Mouse (Mus musculus) forelimb bud, embryonic 11.5 days (tissue): ENCODE measurements around the gene Ptprf.

Experiments used
- DNase-seq: peaks from one replicate; pipeline ENCODE4 v3.0.0-alpha.2; 2012; ENCODE audit warnings: low read depth, low spot score

Gene Ptprf

GRCm38 (mm10) chr4:118291231-118291630, at the start of gene Ptprf:
Gene Ptprf, minus strand, starts transcription at chr4:118291405.
- DNase-seq = no peak

- peak; percentile 63 for DNase-seq
Observed at GRCm38 (mm10) chr4:118336658-118337057, 45.5 kb upstream of the Ptprf start.

DNA sequence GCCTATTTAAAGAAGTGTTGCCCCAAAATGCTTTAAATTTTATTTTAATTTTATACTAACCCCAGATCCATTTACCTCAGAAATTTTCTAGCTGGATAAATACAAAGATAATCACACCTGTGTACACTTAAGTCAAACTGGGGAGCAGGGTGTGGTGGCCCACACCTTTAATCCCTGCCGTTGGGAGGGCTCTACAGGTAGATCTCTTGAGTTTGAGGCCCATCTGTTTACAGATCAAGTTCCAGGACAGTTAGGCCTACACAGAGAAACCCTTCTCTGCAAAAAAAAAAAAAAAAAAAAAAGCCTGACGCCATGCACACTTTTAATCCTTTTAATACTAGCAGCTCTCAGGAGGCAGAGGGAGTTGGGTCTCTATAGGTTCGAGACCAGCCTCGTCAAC, 44.8 kb upstream of the Ptprf start:
- DNase-seq = no peak

- DNase-seq = no peak
Observed at GRCm38 (mm10) chr4:118331777-118332176, 40.6 kb upstream of the Ptprf start.

DNA sequence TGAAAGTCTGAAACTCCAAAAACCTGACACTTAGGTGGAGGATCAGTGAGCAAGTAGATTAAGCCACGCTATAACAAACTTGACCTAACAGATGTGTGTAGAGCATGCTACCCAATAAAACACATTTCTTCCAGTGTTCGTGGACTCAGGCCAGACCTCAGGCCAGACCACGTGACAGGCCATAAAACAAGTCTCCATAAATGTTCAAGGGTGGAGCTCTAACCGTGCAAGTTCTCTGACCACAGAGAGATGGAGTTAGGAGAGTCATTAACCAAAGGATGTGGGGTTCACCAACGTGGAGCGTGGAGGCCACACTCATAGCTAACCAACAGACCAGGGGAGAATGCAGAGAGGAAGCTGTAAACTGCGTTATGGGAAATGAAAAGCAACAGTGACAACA, 35.3 kb upstream of the Ptprf start:
- peak; percentile 71 for DNase-seq

- DNase-seq = no peak
Observed at GRCm38 (mm10) chr4:118320636-118321035, 29.4 kb upstream of the Ptprf start.

- peak; percentile 30 for DNase-seq
Observed at GRCm38 (mm10) chr4:118319706-118320344, 28.6 kb upstream of the Ptprf start.

DNA sequence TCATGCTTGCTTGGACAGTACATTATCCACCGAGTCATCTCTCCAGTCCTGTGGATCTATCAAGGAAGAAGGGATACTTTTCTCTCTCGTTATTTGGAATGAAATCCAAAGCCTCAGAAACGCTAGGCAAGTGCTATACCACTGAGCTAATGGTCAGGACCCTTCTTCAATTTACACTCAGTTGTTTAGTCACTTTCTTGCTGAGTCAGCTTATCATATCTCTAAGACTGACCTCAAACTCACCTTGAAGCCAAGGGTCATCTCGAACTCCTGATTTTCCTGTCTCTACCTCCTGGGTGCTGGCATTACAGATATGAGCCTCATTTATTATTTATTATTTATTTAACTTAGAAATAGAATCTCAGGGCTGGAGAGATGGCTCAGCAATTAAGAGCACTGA, 25.5 kb upstream of the Ptprf start:
- DNase-seq = no peak

GRCm38 (mm10) chr4:118315286-118315685, 24.1 kb upstream of the Ptprf start:
- DNase-seq = no peak

GRCm38 (mm10) chr4:118310461-118310860, 19.3 kb upstream of the Ptprf start:
- no peak for DNase-seq

- DNase-seq = no peak
Observed at GRCm38 (mm10) chr4:118307533-118308263, 16.5 kb upstream of the Ptprf start.

GRCm38 (mm10) chr4:118306113-118306696, 15.0 kb upstream of the Ptprf start:
- DNase-seq = no peak

- DNase-seq = no peak
Observed at GRCm38 (mm10) chr4:118304984-118305383, 13.8 kb upstream of the Ptprf start.

DNA sequence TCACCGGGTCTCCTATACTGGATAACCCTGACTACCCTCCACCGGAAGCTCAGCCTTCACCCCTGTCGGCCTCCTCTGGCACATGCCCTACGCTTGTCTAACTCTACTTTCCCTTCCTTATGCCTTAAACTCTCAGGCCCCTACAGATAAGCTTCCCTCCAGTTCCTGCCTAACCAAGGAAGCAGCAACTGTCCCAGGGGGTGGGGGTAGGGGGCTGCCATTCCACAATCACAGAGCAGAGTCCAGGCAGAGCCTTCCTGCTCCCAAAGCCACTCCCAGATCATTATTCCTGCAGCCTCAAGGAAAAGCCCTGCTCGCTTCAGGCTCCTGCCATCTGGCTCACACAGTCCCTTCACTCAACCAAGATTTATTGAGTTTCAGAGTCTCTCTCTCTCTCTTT, 6.6 kb upstream of the Ptprf start:
- no peak for DNase-seq

- DNase-seq = no peak
Observed at GRCm38 (mm10) chr4:118295651-118296561, 4.7 kb upstream of the Ptprf start.

- no peak for DNase-seq
Observed at GRCm38 (mm10) chr4:118294811-118295210, 3.6 kb upstream of the Ptprf start.

DNA sequence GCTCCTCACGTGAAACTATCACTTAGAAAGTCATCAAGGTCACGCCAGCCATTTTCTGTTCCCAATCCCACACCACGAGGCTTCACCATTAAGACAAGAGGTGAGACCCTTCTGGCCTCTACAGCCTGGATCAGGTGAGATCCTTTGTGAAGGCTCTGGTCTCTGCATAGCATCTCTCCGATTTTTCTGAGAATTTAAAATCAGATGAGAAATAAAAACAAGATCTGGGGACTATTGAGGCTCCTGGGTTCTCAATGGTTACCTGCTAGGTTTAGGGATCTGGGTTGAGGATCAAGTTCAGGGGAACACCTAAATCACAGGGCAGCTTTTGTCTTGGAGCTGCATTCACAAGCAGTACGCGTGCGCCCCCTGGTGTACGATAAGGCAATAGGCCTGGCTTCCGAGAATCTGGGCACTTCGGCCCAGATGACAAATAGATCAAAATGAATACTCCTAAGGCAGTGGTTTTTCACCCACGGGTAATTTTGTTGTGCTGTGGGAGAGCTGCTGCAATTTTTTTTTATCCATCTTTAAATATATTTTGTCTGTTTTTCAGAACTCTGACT, 1.6 kb upstream of the Ptprf start:
- peak; percentile 83 for DNase-seq

DNA sequence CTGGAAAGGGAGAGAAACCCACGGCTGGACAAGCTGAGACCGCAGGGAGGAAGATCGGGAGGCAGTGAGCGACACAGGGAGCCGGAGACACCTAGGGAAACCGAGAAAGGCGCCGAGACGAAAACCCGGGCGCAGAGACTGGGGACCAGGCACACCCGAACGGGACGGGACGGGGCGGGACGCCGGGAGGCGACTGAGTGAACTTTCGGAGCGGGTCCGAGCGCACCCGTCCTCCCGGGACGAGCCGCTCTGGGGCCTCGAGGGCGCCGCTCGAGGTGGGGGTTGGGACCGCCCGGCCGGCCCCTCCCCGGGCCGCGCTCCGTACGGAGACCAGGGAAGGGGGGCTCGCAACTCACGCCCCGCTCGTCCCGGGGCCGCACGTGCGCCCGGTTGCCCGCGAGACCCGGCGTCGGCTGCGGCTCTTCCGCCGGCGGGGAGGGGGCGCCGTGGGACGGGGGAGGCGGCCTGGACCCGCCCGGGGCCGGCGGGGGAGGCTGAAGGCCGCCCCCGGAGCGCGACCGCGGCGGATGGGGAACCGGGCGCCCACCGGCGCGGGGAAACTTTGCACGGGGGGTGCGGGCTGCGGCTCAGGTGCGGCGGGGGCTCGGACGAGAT, 682 bp downstream of the Ptprf start:
- peak; percentile 41 for DNase-seq

DNA sequence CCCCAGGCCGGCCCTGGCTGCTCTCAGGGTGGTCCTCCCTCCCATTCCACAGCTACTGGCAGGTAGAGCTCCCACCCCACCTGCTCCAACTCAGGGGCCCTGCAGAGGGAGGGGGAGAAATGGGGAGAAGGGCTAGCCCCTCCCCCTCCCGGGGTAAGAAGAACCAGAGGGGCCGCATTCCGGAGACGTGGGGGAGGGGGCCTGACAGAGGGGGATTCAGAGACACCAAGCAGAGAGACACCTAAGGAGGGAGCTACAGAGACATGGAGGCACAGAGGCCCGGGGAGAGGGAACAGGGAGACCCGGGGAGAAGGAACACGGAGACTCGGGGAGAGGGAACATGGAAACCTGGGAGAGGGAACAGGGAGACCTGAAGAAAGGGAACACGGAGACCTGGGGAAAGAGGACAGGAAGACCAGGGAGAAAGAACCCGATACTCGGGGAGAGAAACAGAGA, 1.2 kb downstream of the Ptprf start:
- peak; percentile 66 for DNase-seq

DNA sequence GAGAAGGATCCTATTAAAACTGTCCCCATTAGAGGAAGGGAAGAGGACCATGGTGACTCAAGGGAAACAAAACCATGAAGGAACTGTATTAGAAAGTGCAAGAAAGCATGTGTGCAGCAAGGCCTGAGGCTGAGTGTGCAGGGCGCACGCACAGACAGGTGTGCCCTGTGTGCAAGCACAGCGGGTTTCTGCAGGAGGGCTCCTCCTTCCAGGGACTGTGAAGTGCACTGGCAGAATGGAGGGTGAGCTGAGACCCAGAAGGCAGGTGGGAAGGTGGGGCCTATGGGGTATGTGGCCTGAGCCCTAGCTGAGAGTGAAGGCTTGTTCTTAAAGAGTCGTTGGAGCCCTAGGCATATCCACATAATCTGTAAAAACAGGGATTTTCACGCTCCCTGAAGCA, 1.9 kb downstream of the Ptprf start:
- DNase-seq = no peak

DNA sequence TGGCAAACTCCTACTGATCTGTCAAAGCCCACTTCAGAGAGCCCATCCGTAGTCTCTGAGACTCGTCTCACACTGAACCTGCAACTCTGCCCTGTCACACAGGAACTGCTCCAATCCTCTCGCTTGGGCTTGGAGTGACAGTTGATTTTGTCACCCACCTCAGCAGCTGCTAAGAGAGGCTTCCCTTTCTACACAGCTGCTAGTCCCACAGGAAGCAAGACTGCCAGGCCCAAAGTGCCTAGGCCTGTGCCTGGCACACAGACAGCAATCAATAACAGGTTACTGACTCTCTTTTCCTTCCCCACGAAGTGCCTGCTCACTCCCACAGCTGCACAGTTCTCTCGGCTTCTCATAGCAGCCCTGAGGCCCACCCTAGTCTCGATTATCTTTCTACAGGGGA, 2.7 kb downstream of the Ptprf start:
- DNase-seq = no peak
